Mouse (Mus musculus) spleen, adult 10 weeks (tissue): ENCODE results near the gene Pafah2. TPM values are rescaled to one million over a fixed set of nuclear protein-coding genes. Genes with fewer than 3 reads are reported as not detected.

Experiments
- polyA plus RNA-seq: library from polyadenylated mRNA; stranded (reverse); fragments of 350-450 nt; fragmentation: Illumina TruSeq; extraction: RNeasy Lipid Tissue Mini Kit (QIAGEN cat#74804); gene quantifications from one replicate; pipeline ENCODE4 v1.2.3, GENCODE M21; 2015; ENCODE audit warnings: low replicate concordance; ENCODE audit not compliant: insufficient read depth

Pafah2 gene
- 3.3 TPM for polyA plus RNA-seq

GRCm38 (mm10) chr4:134395977-134396825 is at the start of gene Pafah2:
TSS of gene Pafah2 (plus strand) at chr4:134396320.

GRCm38 (mm10) chr4:134383750-134384149 is 12.4 kb upstream of the Pafah2 start, which contains the start of gene Extl1:
TSS of gene Extl1 (minus strand) at chr4:134383850.

GRCm38 (mm10) chr4:134468215-134468575 is 72.1 kb downstream of the Pafah2 start, which contains the start of gene Stmn1:
TSS of gene Stmn1 (plus strand) at chr4:134468320.

Other genes starting within 250 kb of the Pafah2 start
- 23.9 TPM for gene Cep85, start 209.2 kb upstream of the Pafah2 start, polyA plus RNA-seq
- gene Gm7534, start 193.3 kb upstream of the Pafah2 start, polyA plus RNA-seq, result not detected
- gene Catsper4, start 168.9 kb upstream of the Pafah2 start, polyA plus RNA-seq, result not detected
- not detected for gene Cnksr1, start 157.9 kb upstream of the Pafah2 start, polyA plus RNA-seq
- not detected for gene E130218I03Rik, start 152.7 kb upstream of the Pafah2 start, polyA plus RNA-seq
- 4.3 TPM for gene Zfp593, start 150.7 kb upstream of the Pafah2 start, polyA plus RNA-seq
- gene Gm30191, start 149.4 kb upstream of the Pafah2 start, polyA plus RNA-seq, result not detected
- 0.26 TPM for gene Grrp1, start 142.2 kb upstream of the Pafah2 start, polyA plus RNA-seq
- gene Pdik1l, start 108.4 kb upstream of the Pafah2 start, polyA plus RNA-seq, result 22.6 TPM
- gene Trim63, start 81.2 kb upstream of the Pafah2 start, polyA plus RNA-seq, result 0.50 TPM
- 2.0 TPM for gene Slc30a2, start 53.1 kb upstream of the Pafah2 start, polyA plus RNA-seq
- gene Extl1, start 12.5 kb upstream of the Pafah2 start, polyA plus RNA-seq, result 6.7 TPM
- gene Stmn1, start 72.0 kb downstream of the Pafah2 start, polyA plus RNA-seq, result 122 TPM
- 6.8 TPM for gene Paqr7, start 100.4 kb downstream of the Pafah2 start, polyA plus RNA-seq
- gene Aunip, start 114.7 kb downstream of the Pafah2 start, polyA plus RNA-seq, result 2.6 TPM
- gene Mtfr1l, start 139.1 kb downstream of the Pafah2 start, polyA plus RNA-seq, result 54.0 TPM
- gene Selenon, start 155.8 kb downstream of the Pafah2 start, polyA plus RNA-seq, result 6.6 TPM